ENCODE assay signal across 9 mouse cellular contexts in the genomic region with DNA sequence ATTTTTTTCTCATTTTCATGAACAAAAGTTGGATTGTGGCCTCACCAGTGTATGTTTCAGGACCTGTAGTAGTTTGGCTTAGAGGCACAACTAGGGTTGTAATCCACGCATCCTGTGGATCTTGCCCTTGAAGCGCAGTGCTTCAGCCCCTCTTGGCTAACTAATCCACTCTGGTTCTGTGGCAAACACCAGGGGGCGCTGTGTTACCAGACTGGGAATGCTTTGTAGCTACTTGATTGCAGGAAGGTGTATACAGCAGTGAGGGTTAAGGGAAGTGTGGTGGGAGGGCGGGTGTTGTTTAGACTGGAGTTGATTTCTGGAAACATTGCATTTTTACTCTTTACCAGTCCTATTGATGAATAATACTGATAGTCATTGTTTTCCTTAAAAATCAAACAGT.
DNase-seq lines count a peak whose midpoint lies in the region; ATAC-seq and TF ChIP-seq lines count a peak whose summit lies in the region.
"Had no signal": no experiment of that assay in that cellular context is flagged by ENCODE, and none has a peak within 500 bp of the region (broad histone marks: within the 10 kb centered on the region; RNA-seq: fewer than 3 reads in every experiment).

No protein-coding gene starts in this region.

- TF ChIP-seq EP300 in liver, embryonic 14.5 days (IDR thresholded peaks at IDR 0.05; ENCODE audit: low read depth) = no peak

- ATAC-seq in common myeloid progenitor, adult 5-6 weeks (replicated peaks; ENCODE audit: low read depth, poor library complexity, severe bottlenecking) = peak; percentile 90
- ATAC-seq in liver, embryonic 14.5 days (ENCODE audit: insufficient read depth) = no peak

- peaks cover 14% of the 10 kb centered on the region for H3K36me3 ChIP-seq in liver, embryonic 14.5 days (replicated peaks; ENCODE audit: control insufficient read depth, insufficient read depth, low read depth)

- WGBS in liver, embryonic 14.5 days (ENCODE audit: insufficient replicate concordance) = 35% methylated on average over 4 of the region's 4 CpGs

- H3K9me3 ChIP-seq in liver, embryonic 14.5 days (ENCODE audit: control insufficient read depth, low read length) = no peaks in the 10 kb centered on the region
- H3K9me3 ChIP-seq: limb, embryonic 12.5 days had no signal

- TF ChIP-seq CTCF in liver, embryonic 14.5 days (IDR thresholded peaks at IDR 0.05; ENCODE audit: low read depth) = peak; percentile 95

- H3K4me3 ChIP-seq in liver, embryonic 14.5 days (ENCODE audit: insufficient read depth in 1 of 2, low read depth in 2 of 2, low read length in 2 of 2) = no peak overlapping the region
- H3K4me3 ChIP-seq: limb, embryonic 12.5 days had no signal

- peak; percentile 72 for DNase-seq in CD4-positive helper T cell, adult 2 months (ENCODE audit: low read depth, low spot score)
- peak; percentile 77 for DNase-seq in adipocyte (ENCODE audit: low spot score)
- DNase-seq in gastrocnemius, postnatal 10 days = peak; percentile 93
- peak; percentile 94 for DNase-seq in kidney, postnatal 10 days
- DNase-seq in liver, embryonic 14.5 days (ENCODE audit: low read depth in 3 of 3, low spot score in 3 of 3) = peak; percentile 51 to 53 (median 52)
- peak; percentile 61 for DNase-seq in retina, adult 2 months (ENCODE audit: low read depth, low spot score)
- DNase-seq in thymus, postnatal 36 days = peak; percentile 77 to 80

- no peak overlapping the region for H3K9ac ChIP-seq in liver, embryonic 14.5 days (replicated peaks)
- H3K9ac ChIP-seq: limb, embryonic 12.5 days had no signal

- no peaks in the 10 kb centered on the region for H3K4me1 ChIP-seq in liver, embryonic 14.5 days (replicated peaks; ENCODE audit: control insufficient read depth in 2 of 2, insufficient read depth in 2 of 2, low read length in 1 of 2)
- H3K4me1 ChIP-seq: limb, embryonic 12.5 days had no signal

- no peaks in the 10 kb centered on the region for H3K27me3 ChIP-seq in liver, embryonic 14.5 days (ENCODE audit: control insufficient read depth, insufficient read depth, low read length)
- H3K27me3 ChIP-seq: limb, embryonic 12.5 days had no signal

- H3K27ac ChIP-seq in liver, embryonic 14.5 days = no peak overlapping the region
- H3K27ac ChIP-seq: limb, embryonic 12.5 days had no signal

- no peak overlapping the region for H3K4me2 ChIP-seq in liver, embryonic 14.5 days (ENCODE audit: low read depth)
- H3K4me2 ChIP-seq: limb, embryonic 12.5 days had no signal
